Mouse (Mus musculus) spleen, adult 2 months (tissue): ENCODE data around the gene Fnip2.

ENCODE experiments used
- CTCF ChIP-seq: fragments of 200-500 bp; IDR thresholded peaks from 2 replicates; pipeline ENCODE4 v1.5.1; 2011; ENCODE audit warnings: mild to moderate bottlenecking, inconsistent platforms; ENCODE audit not compliant: insufficient read depth, insufficient read length, insufficient replicate concordance; ENCODE audit errors: extremely low read depth
- POLR2A ChIP-seq: fragments of 200-500 bp; IDR thresholded peaks from 2 replicates; pipeline ENCODE4 v1.6.1; 2011; ENCODE audit warnings: low read depth, low read length, inconsistent platforms

DNA sequence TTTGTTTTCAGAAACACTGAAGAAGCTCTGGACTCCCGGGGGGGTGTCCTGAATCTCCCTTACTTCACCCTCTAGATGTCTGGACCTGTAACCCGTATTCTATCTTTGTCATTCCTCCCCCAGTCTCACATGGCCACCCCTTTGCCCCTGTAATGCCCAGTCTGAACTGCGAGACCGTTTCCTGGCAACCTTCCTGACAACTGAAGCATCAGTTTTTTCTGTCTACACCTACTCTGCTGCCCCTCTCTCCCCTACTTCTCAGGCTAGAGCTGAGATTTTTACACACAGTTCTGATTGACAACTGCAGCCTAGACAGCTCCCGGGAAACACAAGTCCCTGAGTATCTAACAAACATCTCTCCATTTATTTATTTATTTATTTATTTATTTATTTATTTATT, 9.3 kb upstream of the Fnip2 start:
- TF ChIP-seq CTCF: no peak
- no peak for TF ChIP-seq POLR2A
